Mouse (Mus musculus) embryonic facial prominence, embryonic 12.5 days (tissue): ENCODE measurements at regions not wholly inside any gene's neighbourhood (a gene's known extent, or its start where the extent isn't known, plus 50 kb on each side); places are given as distances from the start of the nearest gene placed in this dataset.

ENCODE experiments used
- ATAC-seq: fragments of 200-750 bp; cut with Nextera tagmentation; 2 replicates; pipeline ENCODE4 v1.8.0; 2017; ENCODE audit not compliant: insufficient number of reproducible peaks, insufficient read depth, low FRiP score, low TSS enrichment
- H3K27ac ChIP-seq: fragments of 300-500 bp; sonication (generic); 2 replicates; pipeline ENCODE4 v1.5.1; 2016; ENCODE audit warnings: mild to moderate bottlenecking
- H3K27me3 ChIP-seq: fragments of 300-500 bp; sonication (generic); 2 replicates; pipeline ENCODE4 v1.6.1; 2016; ENCODE audit warnings: mild to moderate bottlenecking, moderate library complexity
- H3K36me3 ChIP-seq: fragments of 300-500 bp; sonication (generic); 2 replicates; pipeline ENCODE4 v1.6.1; 2016; ENCODE audit warnings: mild to moderate bottlenecking
- H3K4me1 ChIP-seq: fragments of 300-500 bp; sonication (generic); 2 replicates; pipeline ENCODE4 v1.6.1; 2016
- H3K4me2 ChIP-seq: fragments of 300-500 bp; sonication (generic); replicated peaks from 2 replicates; pipeline ENCODE4 v1.6.1; 2016; ENCODE audit warnings: mild to moderate bottlenecking, moderate library complexity
- H3K4me3 ChIP-seq: fragments of 300-500 bp; sonication (generic); 2 replicates; pipeline ENCODE4 v1.5.1; 2016; ENCODE audit warnings: mild to moderate bottlenecking
- H3K9ac ChIP-seq: fragments of 300-500 bp; sonication (generic); 2 replicates; pipeline ENCODE4 v1.6.1; 2016; ENCODE audit warnings: mild to moderate bottlenecking, moderate library complexity
- H3K9me3 ChIP-seq: fragments of 300-500 bp; sonication (generic); 2 replicates; pipeline ENCODE4 v1.6.1; 2016; ENCODE audit warnings: mild to moderate bottlenecking, moderate library complexity
- WGBS: fragments of 180-500 bp; shearing (Covaris S2); methylation state at CpG from one replicate; pipeline ENCODE4 v1.1.7; 2016; 5-methylcytosine and 5-hydroxymethylcytosine counted together

DNA sequence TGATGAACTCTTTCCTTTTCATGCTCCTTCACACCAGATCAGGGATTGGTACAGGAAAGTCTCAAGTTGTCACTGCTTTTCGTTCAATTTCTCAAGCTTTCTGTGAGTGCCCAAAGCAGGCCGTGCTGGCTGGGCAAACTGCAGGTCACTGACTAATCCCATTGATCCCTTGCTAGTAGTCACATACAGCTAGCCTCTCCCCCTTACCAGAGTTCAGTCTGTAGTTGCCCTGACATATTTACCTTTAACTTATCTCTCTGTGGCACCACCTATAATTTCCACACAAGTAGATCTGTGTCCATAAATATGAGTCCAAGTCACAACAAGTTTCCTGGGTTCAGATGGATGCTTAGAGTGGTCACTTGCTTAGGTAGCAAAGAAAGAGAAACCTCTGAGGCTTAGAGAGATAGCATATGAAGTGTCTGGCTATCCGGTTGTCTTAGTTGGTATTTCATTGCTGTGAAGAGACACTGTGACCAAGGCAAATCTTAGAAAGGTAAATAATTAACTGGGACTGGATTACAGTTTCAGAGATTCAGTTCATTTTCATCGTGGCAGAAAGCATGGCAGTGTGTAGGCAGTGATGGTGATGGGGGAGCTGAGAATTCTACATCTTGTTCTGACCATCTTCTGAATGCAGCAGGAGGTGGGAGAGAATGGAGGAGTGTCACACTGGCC lies 362.8 kb upstream of the Pcsk5 start:
- Histone ChIP-seq H3K27ac (no peak overlapping the region), H3K9ac (no peak overlapping the region), H3K4me2 (no peak overlapping the region), H3K27me3 (no peaks in the 10 kb centered on the region), H3K4me1 (no peaks in the 10 kb centered on the region), H3K36me3 (no peaks in the 10 kb centered on the region), H3K4me3 (no peak overlapping the region), H3K9me3 (0 out of 2 replicates have a peak, but pooled peaks cover 3% of the 10 kb centered on the region)
- WGBS, result 67% methylated on average over 4 of the region's 4 CpGs
- no peak for ATAC-seq

DNA sequence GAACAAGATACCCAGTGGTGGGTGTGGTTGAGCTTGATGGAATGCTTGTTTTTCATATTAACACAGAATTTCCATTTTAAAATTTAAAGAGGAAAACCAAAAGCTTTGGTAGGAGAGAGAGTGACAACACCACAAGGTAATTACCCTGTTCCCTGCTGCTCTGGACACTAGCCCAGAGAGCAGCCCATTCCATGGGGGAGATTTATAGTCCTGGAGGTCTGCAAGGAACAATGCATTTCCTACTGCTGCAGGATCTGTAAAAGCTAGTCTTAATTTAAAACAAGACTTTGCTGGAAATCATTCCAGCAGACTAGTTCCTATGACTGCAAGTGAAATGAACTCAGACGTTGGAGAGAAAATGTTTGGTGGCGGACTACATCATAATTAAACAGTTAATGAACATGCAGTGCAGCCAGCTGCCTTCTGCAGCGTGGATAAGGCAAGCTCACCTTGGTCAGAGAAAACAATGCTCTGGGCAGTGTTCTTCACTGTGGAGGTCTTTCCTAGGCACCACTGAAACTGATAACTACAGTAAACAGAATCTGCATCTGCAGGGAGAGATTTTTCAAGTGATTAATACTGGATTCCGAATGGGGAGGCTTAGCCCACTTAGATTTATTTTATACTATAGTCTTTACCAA lies 351.8 kb upstream of the Pcsk5 start:
- no peak overlapping the region for H3K27ac ChIP-seq
- no peaks in the 10 kb centered on the region for H3K36me3 ChIP-seq
- H3K9me3 ChIP-seq, result no peaks in the 10 kb centered on the region
- WGBS, result 53% methylated on average over 4 of the region's 4 CpGs
- H3K4me2 ChIP-seq, result no peak overlapping the region
- H3K4me1 ChIP-seq, result no peaks in the 10 kb centered on the region
- H3K27me3 ChIP-seq, result no peaks in the 10 kb centered on the region
- no peak for ATAC-seq
- H3K9ac ChIP-seq, result no peak overlapping the region
- H3K4me3 ChIP-seq, result no peak overlapping the region

DNA sequence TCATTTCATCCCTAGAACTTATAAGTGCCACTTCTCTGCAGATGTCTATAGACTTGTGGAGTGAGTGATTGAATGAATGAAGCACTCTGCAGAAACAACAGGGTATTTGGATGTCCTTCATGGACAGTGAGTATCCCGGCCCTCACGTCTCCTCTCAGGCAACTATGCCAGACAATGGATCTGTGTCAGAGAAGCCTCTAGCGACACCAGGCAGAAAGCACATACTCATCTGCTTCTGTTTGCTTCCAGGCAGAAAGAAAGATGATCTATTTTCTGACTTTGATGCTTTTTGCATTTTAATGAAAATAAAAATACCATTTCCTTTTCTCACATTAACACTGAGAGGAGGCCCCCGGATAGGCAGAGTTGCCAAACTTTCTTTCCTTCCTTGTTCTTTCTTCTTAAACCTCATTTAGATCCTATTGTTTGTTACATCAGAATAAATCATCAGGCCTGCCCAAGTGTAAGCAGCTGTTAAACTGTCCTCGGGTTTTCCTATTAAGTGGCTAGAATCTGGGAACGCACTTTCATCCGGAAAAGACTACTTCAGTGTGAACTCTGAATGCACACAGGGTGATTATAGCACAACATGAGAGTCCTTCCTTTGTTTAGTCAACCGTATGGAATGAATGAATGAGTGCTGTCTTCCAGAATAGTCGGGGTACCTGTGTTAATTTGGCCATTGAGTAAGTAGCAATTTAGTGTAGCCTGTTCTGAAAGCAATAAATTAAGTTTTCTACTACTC lies 350.9 kb upstream of the Pcsk5 start:
- WGBS, result 69% methylated on average over 9 of the region's 9 CpGs
- ATAC-seq, result no peak

DNA sequence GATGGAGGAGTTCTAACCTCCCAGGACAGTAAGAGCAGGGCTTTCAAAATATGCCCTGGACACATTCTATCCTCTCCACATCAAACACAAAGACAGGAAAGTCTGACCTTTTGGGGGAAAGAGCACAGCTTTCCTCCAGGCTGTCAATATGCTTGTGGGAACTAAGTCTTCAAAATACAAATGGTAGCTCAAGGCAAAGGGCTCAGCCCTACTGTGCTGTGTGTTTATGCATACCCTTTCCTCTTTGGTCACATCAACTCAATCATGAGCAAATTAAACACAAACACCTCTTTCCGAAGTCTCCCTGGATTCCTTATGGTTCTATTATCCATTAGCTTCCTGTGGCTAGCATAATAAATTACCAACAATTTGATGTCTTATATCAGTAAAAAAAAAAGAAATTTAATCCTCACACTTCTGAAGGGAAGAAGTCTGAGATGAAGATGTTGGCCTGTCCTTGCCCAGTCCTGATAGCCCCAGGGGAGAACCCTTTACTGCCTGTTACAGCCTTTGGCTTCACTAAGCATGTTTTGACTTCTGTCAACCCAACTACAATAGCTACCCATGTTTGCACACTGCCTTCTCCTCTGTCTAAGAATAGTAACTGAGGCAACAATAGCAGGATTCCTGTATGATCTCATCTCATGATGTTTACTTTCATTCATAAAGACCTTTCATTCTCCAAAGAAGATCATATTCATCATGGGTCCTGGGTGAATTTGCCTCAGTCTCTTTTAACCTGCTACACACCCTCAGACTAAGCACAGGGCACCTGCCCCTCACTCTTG lies 348.5 kb upstream of the Pcsk5 start:
- 72% methylated on average over 1 of the region's 1 CpGs for WGBS
- H3K9ac ChIP-seq, result no peak overlapping the region
- H3K9me3 ChIP-seq, result no peaks in the 10 kb centered on the region
- no peak overlapping the region for H3K4me3 ChIP-seq
- H3K4me1 ChIP-seq, result no peaks in the 10 kb centered on the region
- no peaks in the 10 kb centered on the region for H3K36me3 ChIP-seq
- no peaks in the 10 kb centered on the region for H3K27me3 ChIP-seq
- no peak for ATAC-seq
- no peak overlapping the region for H3K27ac ChIP-seq
- H3K4me2 ChIP-seq, result no peak overlapping the region

More for the DNA sequence above, 350.9 kb upstream of the Pcsk5 start:
- no peak overlapping the region for H3K27ac ChIP-seq
- H3K4me2 ChIP-seq, result no peak overlapping the region
- no peaks in the 10 kb centered on the region for H3K36me3 ChIP-seq
- H3K4me3 ChIP-seq, result no peak overlapping the region
- no peaks in the 10 kb centered on the region for H3K27me3 ChIP-seq
- H3K9ac ChIP-seq, result no peak overlapping the region
- H3K4me1 ChIP-seq, result no peaks in the 10 kb centered on the region
- H3K9me3 ChIP-seq, result no peaks in the 10 kb centered on the region

DNA sequence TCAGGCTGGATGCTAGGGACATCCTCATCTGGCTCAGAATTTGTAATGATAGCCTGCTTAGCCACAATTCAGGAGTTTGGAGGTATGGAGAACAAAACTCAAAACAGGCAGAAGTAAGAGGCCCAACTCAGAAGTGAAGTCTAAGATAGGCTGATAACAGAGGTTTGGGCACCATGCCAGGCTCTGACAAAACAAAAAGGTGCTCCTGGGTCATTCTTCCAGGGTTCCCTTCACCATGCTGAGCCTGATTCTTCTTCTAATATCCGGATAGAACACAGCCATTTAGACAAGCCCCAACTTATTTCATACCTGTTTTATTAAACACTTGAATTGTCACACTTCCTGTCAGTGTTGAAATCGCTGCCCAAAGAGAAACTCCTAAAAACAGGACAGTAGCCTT lies 347.8 kb upstream of the Pcsk5 start:
- Histone ChIP-seq H3K36me3 (no peaks in the 10 kb centered on the region), H3K9ac (no peak overlapping the region), H3K4me3 (no peak overlapping the region), H3K27ac (no peak overlapping the region), H3K9me3 (no peaks in the 10 kb centered on the region), H3K4me2 (no peak overlapping the region), H3K27me3 (no peaks in the 10 kb centered on the region), H3K4me1 (no peaks in the 10 kb centered on the region)
- no peak for ATAC-seq
- 69% methylated on average over 2 of the region's 2 CpGs for WGBS

DNA sequence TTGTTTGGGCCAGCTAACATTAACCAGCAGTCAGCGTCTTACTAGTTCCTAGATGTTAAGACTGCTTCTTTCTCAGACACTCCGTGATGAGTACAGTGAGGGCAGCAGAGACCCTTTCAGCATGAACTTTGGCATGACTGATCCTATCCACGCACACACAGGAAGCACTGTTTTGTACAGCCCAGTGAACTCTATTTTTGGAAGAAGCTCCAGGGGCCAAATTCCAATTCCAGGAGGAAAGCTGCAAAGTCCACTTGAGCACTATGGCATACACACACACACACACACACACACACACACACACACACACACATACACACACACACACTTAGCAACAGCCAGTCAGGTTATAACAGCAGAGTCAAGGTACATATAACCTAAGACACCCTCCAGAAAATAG lies 338.8 kb upstream of the Pcsk5 start:
- Histone ChIP-seq H3K4me1 (no peaks in the 10 kb centered on the region), H3K27me3 (no peaks in the 10 kb centered on the region), H3K9ac (no peak overlapping the region), H3K9me3 (no peaks in the 10 kb centered on the region), H3K36me3 (no peaks in the 10 kb centered on the region), H3K27ac (no peak overlapping the region), H3K4me2 (no peak overlapping the region), H3K4me3 (no peak overlapping the region)
- ATAC-seq, result no peak
- 49% methylated on average over 3 of the region's 3 CpGs for WGBS

DNA sequence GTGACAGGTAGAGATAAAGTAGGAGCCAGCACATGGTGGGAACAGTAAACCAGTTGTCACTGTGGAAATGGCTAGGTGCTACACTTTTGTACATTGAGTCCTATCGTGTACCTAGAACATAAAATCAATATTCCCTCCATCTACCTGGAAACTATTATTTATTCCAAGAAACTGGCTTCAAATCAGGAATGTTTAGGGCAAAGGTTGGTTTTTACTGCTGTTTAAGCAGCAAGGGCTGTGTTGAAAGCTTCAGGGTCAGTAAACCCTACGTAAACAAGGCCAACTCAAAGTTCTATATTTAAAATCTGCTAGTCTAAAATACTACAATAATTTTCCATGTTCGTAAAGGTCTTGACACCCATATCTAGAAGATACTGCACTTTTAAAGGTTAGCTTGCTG lies 309.1 kb upstream of the Pcsk5 start:
- no peaks in the 10 kb centered on the region for H3K27me3 ChIP-seq
- H3K4me1 ChIP-seq, result no peaks in the 10 kb centered on the region
- 85% methylated on average over 3 of the region's 3 CpGs for WGBS
- H3K4me2 ChIP-seq, result no peak overlapping the region
- ATAC-seq, result no peak
- H3K4me3 ChIP-seq, result no peak overlapping the region
- no peaks in the 10 kb centered on the region for H3K36me3 ChIP-seq
- H3K9me3 ChIP-seq, result no peaks in the 10 kb centered on the region
- H3K27ac ChIP-seq, result no peak overlapping the region
- H3K9ac ChIP-seq, result no peak overlapping the region

DNA sequence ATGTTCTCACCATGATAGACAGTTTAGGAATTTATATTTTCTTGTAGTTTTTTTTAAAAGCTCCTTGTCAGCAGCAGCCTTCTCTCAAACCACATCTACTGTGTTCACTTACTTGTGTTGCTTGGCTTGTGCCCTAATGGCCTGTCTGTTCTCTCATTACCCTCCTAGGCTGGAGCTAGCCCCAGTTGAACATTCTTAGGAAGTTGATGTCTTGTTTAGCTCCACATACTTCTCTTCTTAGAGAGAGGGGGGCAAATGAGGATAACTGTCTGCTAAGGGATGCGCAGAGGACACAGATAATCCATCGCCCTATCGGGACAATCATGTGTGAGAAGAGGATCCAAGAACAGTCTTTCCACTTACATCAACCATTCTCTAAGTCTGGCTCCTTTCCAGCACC lies 293.5 kb upstream of the Pcsk5 start:
- H3K36me3 ChIP-seq, result no peaks in the 10 kb centered on the region
- no peak for ATAC-seq
- H3K27me3 ChIP-seq, result no peaks in the 10 kb centered on the region
- no peak overlapping the region for H3K4me2 ChIP-seq
- no peaks in the 10 kb centered on the region for H3K9me3 ChIP-seq
- H3K9ac ChIP-seq, result no peak overlapping the region
- no peak overlapping the region for H3K27ac ChIP-seq
- H3K4me1 ChIP-seq, result no peaks in the 10 kb centered on the region
- H3K4me3 ChIP-seq, result no peak overlapping the region
- WGBS, result 94% methylated on average over 3 of the region's 3 CpGs

DNA sequence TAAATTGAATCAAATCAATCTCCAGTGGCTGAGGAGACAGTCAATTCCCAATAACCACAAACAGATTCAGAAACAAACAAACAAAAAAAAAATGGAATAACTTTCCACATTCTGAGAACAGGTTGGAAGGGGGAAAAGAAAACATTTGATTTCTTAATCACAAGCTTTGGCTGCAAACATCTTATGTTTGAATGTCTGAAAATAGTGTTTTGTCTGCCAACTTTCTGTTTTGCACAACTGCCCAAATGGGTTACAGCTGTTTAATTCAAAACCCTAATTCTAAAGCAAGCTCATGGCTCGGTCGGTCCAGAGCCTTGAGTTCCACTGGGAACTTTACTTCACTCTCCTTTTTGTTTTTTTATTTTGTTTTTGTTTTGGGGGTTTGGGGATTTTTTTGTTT lies 291.4 kb upstream of the Pcsk5 start:
- no peak overlapping the region for H3K4me2 ChIP-seq
- no peak overlapping the region for H3K9ac ChIP-seq
- H3K36me3 ChIP-seq, result no peaks in the 10 kb centered on the region
- H3K4me3 ChIP-seq, result no peak overlapping the region
- 68% methylated on average over 2 of the region's 2 CpGs for WGBS
- no peak for ATAC-seq
- no peak overlapping the region for H3K27ac ChIP-seq
- no peaks in the 10 kb centered on the region for H3K9me3 ChIP-seq
- H3K27me3 ChIP-seq, result no peaks in the 10 kb centered on the region
- no peaks in the 10 kb centered on the region for H3K4me1 ChIP-seq

DNA sequence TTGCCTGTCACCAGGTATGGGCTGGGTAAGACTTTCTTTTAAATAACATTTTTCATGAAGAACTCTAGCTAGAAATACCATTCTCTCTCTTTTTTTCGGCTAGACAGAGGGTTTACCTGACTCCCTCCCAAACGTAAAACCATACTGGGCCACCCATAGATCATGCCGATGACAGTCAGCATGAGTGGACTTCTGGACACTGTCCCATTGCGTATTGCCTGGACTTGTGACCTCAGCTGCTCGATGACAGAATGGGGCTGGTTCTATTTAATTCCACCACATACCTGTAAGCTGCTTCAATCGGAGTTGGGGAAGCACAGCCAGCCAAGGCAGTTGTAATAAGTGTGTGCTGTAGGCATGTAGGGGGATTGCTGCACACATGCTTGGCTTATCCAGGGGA lies 268.8 kb upstream of the Pcsk5 start:
- H3K4me1 ChIP-seq, result no peaks in the 10 kb centered on the region
- WGBS, result 75% methylated on average over 6 of the region's 6 CpGs
- H3K27ac ChIP-seq, result no peak overlapping the region
- H3K9ac ChIP-seq, result no peak overlapping the region
- no peak overlapping the region for H3K4me2 ChIP-seq
- no peaks in the 10 kb centered on the region for H3K9me3 ChIP-seq
- no peaks in the 10 kb centered on the region for H3K36me3 ChIP-seq
- no peak for ATAC-seq
- H3K27me3 ChIP-seq, result no peaks in the 10 kb centered on the region
- H3K4me3 ChIP-seq, result no peak overlapping the region

DNA sequence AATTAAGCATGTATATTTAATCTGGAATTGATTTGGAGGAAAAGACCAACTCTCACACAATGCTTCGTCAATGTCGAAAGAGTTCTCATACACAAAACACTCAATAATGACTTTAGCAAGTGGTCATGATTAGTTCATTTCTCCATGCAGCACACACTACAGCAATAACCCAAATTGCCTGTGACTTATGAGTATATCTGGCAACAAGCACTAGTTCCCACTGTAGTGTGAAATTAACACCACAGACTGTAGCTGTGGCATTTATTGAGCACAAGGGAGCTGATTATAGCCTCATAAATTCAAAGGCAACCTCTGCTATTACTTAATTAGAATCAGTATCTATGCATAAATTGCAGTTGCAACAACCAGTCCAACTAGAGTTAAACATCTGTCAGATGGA lies 267.2 kb upstream of the Pcsk5 start:
- Histone ChIP-seq H3K27me3 (no peaks in the 10 kb centered on the region), H3K4me1 (no peaks in the 10 kb centered on the region), H3K36me3 (no peaks in the 10 kb centered on the region), H3K4me2 (no peak overlapping the region), H3K9ac (no peak overlapping the region), H3K27ac (no peak overlapping the region), H3K4me3 (no peak overlapping the region), H3K9me3 (no peaks in the 10 kb centered on the region)
- 78% methylated on average over 2 of the region's 2 CpGs for WGBS
- no peak for ATAC-seq
